Mouse (Mus musculus) liver, adult (tissue): Measurements from ENCODE around the gene 1700129C05Rik.

Experiments used
- GATA4 ChIP-seq: IDR thresholded peaks from 2 replicates; pipeline ENCODE4 v1.6.1; 2014; ENCODE audit warnings: mild to moderate bottlenecking, low read length; ENCODE audit not compliant: insufficient replicate concordance

The 1700129C05Rik gene

DNA sequence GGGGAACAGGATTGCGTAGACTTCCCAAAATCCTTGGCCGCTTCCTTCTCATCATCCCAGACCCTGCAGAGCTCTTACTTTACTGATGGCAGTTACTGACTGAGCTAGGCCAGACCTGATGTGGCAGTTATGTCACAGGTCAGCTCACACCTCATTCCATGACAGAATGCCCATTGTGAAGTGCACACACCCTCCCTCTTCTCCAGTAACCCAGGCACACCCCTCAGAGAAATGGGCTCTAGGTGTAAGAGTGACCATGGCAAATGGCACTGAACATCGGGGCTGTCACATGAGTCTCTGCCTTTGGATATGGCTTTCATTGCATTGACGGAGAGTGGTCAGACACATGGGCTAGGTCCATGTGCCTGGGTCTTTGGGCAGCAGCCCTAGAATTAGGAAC, at the start of gene 1700129C05Rik:
Gene 1700129C05Rik, minus strand, starts transcription at position 101 of the 400 bp plus-strand sequence.
- no peak for TF ChIP-seq GATA4

DNA sequence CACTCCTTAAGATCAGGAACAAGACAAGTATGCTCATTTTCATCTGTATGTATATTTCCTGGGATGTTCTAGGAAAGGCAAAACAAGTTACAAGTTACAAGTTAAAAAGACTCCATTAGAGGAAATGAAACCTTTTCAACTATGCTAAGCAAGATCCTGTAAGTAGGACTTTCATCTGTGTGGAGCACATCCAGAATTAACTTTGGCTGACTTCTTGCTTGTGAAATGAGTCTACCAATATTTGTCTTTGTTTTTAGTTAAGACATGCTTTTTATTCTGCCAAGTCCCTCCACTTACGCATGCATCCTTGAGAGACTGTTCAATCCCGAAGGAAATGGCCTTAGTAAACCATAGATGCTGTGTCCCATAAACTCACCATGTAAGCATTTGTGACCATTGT, 43.4 kb upstream of the 1700129C05Rik start:
- TF ChIP-seq GATA4, result no peak

DNA sequence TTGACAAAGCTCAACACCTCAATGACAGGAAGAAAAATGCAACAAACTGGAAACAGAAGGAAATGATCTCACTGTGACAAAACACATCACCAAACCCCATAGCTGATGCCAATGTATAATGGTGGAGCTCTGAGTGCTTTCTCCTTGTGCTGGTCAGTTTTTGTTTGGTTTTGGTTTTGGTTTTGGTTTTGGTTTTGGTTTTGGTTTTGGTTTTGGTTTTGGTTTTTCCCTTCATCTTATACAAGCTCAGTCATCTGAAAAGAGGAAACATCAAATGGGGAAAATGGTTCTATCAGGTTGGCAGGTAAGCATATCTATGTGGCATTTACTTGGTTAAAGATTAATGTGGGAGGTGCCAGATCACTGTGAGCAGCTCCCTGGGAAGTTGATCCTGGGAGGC, 42.8 kb upstream of the 1700129C05Rik start:
- no peak for TF ChIP-seq GATA4

DNA sequence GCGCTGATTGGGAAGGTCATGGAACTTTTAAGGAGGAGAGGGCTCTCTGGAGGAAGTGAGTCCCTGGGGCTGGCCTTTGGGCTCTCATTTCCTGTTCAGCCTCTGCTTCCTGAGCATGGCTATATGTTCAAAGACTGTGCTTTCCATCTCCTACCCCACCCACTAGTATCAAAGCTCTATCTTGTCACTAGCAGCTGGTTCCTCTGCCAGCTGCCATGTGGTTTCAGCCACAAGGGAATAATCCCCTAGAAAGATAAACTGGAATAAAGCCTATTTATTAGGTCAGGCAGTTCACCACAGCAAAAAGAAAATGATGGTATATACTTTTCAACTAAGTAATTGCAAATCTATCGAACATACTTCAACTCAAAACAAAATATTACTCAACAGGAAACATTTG, 40.0 kb upstream of the 1700129C05Rik start:
- TF ChIP-seq GATA4, result no peak

DNA sequence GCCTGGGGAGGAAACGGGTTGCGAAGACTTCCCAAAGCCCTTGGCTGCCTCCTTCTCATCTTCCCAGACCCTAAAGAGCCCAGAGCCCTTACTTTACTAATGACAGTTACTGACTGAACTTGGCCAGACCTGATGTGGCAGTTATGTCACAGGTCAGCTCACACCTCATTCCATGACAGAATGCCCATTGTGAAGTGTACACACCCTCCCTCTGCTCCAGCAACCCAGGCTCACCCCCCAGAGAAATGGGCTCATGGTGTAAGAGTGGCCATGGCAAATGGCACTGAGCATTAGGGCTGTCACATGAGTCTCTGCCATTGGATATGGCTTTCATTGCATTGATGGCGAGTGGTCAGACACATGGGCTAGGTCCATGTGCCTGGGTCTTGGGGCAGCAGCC, 36.0 kb upstream of the 1700129C05Rik start, which contains the start of gene Gm5142:
Gene Gm5142, minus strand, starts transcription at position 101 of the 400 bp plus-strand sequence.
- no peak for TF ChIP-seq GATA4

DNA sequence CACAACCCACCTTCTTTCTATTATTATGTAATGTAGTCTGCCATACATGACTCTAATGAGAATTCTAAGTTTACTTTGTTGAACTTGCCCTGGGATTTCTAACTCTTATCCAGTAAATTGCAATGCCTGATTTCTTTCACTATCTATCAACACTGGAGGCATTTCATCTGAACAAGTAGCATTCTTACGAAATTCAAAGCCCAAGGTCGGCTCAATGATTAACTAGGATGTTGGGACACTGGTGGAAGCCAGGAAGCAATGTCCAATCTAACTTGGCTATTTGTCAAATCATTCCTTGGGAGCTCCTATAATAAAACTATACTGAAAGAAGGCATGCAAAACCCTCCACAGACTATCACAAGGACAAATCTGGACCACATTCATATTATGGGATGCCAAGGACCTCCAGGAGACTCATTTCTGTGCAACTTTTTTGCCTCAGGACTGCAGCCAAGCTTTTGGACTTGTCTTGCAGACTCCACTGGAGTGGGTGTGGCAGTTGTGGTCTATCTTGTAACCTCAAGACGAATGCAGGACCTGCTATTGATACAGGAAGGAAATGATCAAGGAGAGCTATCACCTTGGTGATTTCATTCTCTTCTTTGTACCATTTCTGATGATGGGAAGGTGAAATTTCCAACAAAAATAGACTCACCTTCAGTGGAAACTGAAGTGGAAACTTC, 14.5 kb upstream of the 1700129C05Rik start:
- TF ChIP-seq GATA4, result no peak

DNA sequence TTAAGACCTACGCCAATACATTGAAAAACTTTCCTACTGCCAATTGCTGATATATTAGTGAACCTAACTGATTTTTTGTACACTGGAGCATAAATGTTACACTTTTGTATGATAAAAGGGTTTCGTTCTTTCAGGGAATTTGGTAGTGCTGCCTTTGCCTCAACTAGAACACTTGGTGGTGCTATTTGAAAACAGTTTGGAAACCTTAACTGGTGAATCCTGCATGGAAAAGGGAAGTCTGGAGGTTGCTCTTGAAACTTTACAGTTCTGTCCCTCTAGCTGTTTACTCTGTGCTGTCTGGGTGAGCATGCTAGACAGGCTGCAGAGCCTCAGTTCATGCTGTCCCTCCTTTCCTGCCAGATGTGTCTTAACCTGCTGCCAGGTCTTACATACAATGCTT, 12.9 kb upstream of the 1700129C05Rik start:
- TF ChIP-seq GATA4, result no peak

DNA sequence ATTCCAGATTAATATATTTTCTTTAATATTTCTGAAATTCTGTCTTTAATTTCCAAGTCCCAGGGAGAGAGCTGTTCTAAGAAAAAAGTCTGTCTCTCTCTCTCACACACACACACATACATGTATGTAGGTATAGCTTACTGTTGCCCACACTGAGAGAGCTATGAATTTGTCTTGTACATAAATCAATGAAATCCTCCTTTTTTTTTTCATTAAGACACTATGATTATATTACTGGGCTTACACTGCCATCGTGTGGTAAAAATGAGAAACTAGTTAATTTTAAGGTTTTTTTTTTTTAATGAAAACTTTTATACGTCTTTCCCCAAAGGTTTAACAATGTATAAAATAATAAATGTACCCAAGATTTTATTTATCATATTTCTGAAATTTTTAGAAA, 28.4 kb downstream of the 1700129C05Rik start:
- no peak for TF ChIP-seq GATA4

DNA sequence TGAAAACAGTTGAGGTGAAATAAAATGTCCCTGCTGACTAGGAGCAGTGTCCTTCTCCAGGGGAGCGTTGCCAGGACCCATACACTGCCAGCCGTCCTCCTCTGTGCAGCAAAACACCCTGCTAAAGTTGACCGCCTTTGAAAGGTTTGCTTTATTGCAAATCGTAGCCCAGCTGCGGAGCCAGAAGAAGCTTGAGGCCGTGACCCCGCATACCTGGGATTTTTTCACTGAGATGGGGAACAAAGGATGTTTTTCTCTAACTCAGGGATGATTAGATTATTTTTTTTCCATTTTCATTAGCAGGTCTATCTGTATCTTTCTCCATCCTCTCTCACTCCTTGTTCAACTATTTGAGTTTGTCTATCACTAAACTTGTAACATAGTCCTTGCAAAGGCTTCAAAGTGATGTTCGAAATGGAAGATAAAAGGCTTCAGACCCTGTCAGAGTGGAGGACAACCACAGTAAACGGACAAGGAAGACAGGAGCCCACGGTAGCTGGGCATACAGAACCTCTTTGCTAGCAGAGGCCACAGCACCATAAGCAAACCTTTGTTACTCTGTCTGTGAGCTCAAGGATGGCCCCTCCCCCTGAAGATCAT, 38.6 kb downstream of the 1700129C05Rik start:
- TF ChIP-seq GATA4, result no peak

DNA sequence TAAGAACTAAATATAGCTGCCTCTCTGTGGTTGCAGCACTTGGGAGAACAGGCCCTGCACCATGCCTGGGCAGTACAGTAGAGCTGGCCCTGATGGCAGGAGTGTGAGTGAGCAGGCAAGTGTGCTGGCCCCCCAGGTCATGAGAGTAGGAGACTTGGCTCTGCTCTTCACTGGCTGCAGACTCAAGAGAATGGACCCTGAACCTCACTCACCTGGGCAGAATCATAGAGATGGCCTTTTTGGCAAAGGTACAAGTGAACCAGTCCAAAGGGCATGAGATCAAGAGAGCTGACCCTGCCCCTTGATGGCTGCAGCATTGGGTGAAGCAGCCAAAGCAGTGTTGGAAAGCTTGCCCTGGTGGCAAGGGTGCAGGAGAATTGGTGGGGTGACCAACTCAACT, 49.1 kb downstream of the 1700129C05Rik start:
- TF ChIP-seq GATA4, result no peak

DNA sequence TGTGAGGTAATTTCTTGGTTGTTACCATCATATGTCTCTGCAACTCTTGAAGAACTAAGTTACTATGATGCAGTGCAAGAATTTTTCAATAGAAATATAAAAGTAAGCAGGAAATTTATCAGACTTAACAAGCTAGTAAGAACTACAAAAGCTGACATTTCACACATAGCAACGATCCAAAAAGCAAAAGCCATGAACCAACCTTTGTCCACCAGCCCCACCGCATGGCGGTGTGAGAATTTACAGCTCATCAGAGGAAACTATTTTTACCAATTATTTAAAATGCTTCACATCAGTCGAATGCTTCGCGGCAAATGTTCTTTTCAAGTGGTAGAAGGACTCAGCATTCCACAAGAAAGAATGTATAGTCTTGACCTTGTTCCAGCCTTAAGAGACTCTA, 58.3 kb downstream of the 1700129C05Rik start:
- no peak for TF ChIP-seq GATA4
